Mouse (Mus musculus) forebrain, embryonic 10.5 days (tissue): Measurements from ENCODE around the gene Hist1h2bm. TPM values are rescaled to one million over a fixed set of nuclear protein-coding genes. Genes with fewer than 3 reads are reported as not detected.

Source experiments
- microRNA-seq: library from miRNA; unstranded; fragments of <30 nt; microRNA quantifications from one replicate; pipeline ENCODE4, GENCODE M21; 2017
- polyA plus RNA-seq: library from polyadenylated mRNA; unstranded; fragments of >200 nt; fragmentation: Nextera tagmentation; extraction: Ambion mirVana; gene quantifications from 2 replicates; pipeline ENCODE4 v1.2.1, GENCODE M21; 2016

The Hist1h2bm gene
- polyA plus RNA-seq, 1 experiment from 2014 or later = 5.6 TPM

Small RNA genes lying within 50 kb of the gene (microRNA-seq; reads per million reads assigned to microRNA genes)
- gene Gm44357 (not detected), gene Gm44367 (not detected), gene Gm44454 (not detected)

Other genes starting within 250 kb of the Hist1h2bm start
- gene Zkscan4, start 243.1 kb upstream of the Hist1h2bm start, polyA plus RNA-seq = 3.7 and 4.0 TPM in 2 replicates
- gene Gm10065, start 242.6 kb upstream of the Hist1h2bm start, polyA plus RNA-seq = 1.1 TPM in 1 of 2 replicates, not detected in the other
- gene AK157302, start 226.8 kb upstream of the Hist1h2bm start, polyA plus RNA-seq = 0.29 and 0.31 TPM in 2 replicates
- gene Gm11273, start 220.6 kb upstream of the Hist1h2bm start, polyA plus RNA-seq = 4.7 and 6.9 TPM in 2 replicates
- 7.0 and 9.1 TPM in 2 replicates for gene Zkscan8, start 190.9 kb upstream of the Hist1h2bm start, polyA plus RNA-seq
- gene Olfr1366, start 179.2 kb upstream of the Hist1h2bm start, polyA plus RNA-seq = 0.15 and 0.20 TPM in 2 replicates
- gene Olfr1535, start 162.2 kb upstream of the Hist1h2bm start, polyA plus RNA-seq = not detected in 2 replicates
- not detected in 2 replicates for gene Olfr1364, start 140.3 kb upstream of the Hist1h2bm start, polyA plus RNA-seq
- not detected in 2 replicates for gene Olfr1362, start 108.0 kb upstream of the Hist1h2bm start, polyA plus RNA-seq
- not detected in 2 replicates for gene Olfr11, start 79.5 kb upstream of the Hist1h2bm start, polyA plus RNA-seq
- not detected in 2 replicates for gene Olfr1361, start 58.7 kb upstream of the Hist1h2bm start, polyA plus RNA-seq
- not detected in 2 replicates for gene Olfr1360, start 44.6 kb upstream of the Hist1h2bm start, polyA plus RNA-seq
- not detected in 2 replicates for gene Olfr1359, start 23.9 kb upstream of the Hist1h2bm start, polyA plus RNA-seq
- 1.5 and 2.0 TPM in 2 replicates for gene Hist1h2bl, start 5.9 kb upstream of the Hist1h2bm start, polyA plus RNA-seq
- gene Hist1h2ai, start 5.6 kb upstream of the Hist1h2bm start, polyA plus RNA-seq = 11.9 and 12.0 TPM in 2 replicates
- gene Hist1h3h, start 4.4 kb upstream of the Hist1h2bm start, polyA plus RNA-seq = 9.4 and 11.1 TPM in 2 replicates
- gene Hist1h4j, start 13.0 kb downstream of the Hist1h2bm start, polyA plus RNA-seq = 0.97 and 1.8 TPM in 2 replicates
- gene Hist1h4k, start 28.5 kb downstream of the Hist1h2bm start, polyA plus RNA-seq = 1.8 and 5.8 TPM in 2 replicates
- gene Hist1h2ak, start 31.8 kb downstream of the Hist1h2bm start, polyA plus RNA-seq = 17.5 and 18.1 TPM in 2 replicates
- gene Hist1h2bn, start 32.1 kb downstream of the Hist1h2bm start, polyA plus RNA-seq = 1.6 and 1.8 TPM in 2 replicates
- 37.0 and 43.0 TPM in 2 replicates for gene Hist1h1b, start 58.6 kb downstream of the Hist1h2bm start, polyA plus RNA-seq
- gene Hist1h3i, start 61.3 kb downstream of the Hist1h2bm start, polyA plus RNA-seq = 120 and 124 TPM in 2 replicates
- gene Hist1h2an, start 65.2 kb downstream of the Hist1h2bm start, polyA plus RNA-seq = 11.9 and 17.4 TPM in 2 replicates
- gene Hist1h2bp, start 65.4 kb downstream of the Hist1h2bm start, polyA plus RNA-seq = 4.3 and 4.8 TPM in 2 replicates
- gene Hist1h2bq, start 88.2 kb downstream of the Hist1h2bm start, polyA plus RNA-seq = 19.8 and 21.9 TPM in 2 replicates
- gene Hist1h2ao, start 88.4 kb downstream of the Hist1h2bm start, polyA plus RNA-seq = 4.2 TPM in 1 of 2 replicates, not detected in the other
- not detected in 2 replicates for gene Hist1h4m, start 89.7 kb downstream of the Hist1h2bm start, polyA plus RNA-seq
- gene Hist1h4n, start 110.2 kb downstream of the Hist1h2bm start, polyA plus RNA-seq = 9.3 and 9.4 TPM in 2 replicates
- gene Hist1h2ap, start 111.5 kb downstream of the Hist1h2bm start, polyA plus RNA-seq = 6,723 and 6,843 TPM in 2 replicates
- 20.1 and 23.1 TPM in 2 replicates for gene Hist1h2br, start 111.7 kb downstream of the Hist1h2bm start, polyA plus RNA-seq
- gene Zfp184, start 223.1 kb downstream of the Hist1h2bm start, polyA plus RNA-seq = 24.3 and 26.8 TPM in 2 replicates